Mouse (Mus musculus) hindbrain, embryonic 16.5 days (tissue): ENCODE measurements around the gene Taar3. TPM values are rescaled to one million over a fixed set of nuclear protein-coding genes. Genes with fewer than 3 reads are reported as not detected.
A peak's percentile ranks its signal among the peaks of the same experiment; 100 is the strongest.

Experiments
- ATAC-seq: fragments of 200-750 bp; cut with Nextera tagmentation; 2 replicates; pipeline ENCODE4 v1.8.0; 2017; ENCODE audit warnings: moderate TSS enrichment, moderate library complexity
- H3K27ac ChIP-seq: fragments of 300-500 bp; sonication (generic); 2 replicates; pipeline ENCODE4 v1.5.1; 2014; ENCODE audit warnings: low read depth, mild to moderate bottlenecking, control low read depth, low read length, moderate library complexity
- H3K27me3 ChIP-seq: fragments of 300-500 bp; sonication (generic); replicated peaks from 2 replicates; pipeline ENCODE4 v1.6.1; 2014; ENCODE audit warnings: low read length; ENCODE audit not compliant: control insufficient read depth, insufficient read depth
- H3K36me3 ChIP-seq: fragments of 300-500 bp; sonication (generic); 2 replicates; pipeline ENCODE4 v1.6.1; 2014; ENCODE audit warnings: mild to moderate bottlenecking, low read length, moderate library complexity, mixed read lengths; ENCODE audit not compliant: control insufficient read depth, insufficient read depth
- H3K4me1 ChIP-seq: fragments of 300-500 bp; sonication (generic); 2 replicates; pipeline ENCODE4 v1.6.1; 2014; ENCODE audit warnings: low read depth, low read length; ENCODE audit not compliant: control insufficient read depth, insufficient read depth
- H3K4me2 ChIP-seq: fragments of 300-500 bp; sonication (generic); 2 replicates; pipeline ENCODE4 v1.6.1; 2014; ENCODE audit warnings: mild to moderate bottlenecking, low read length, control low read depth, moderate library complexity
- H3K4me3 ChIP-seq: fragments of 300-500 bp; sonication (generic); 2 replicates; pipeline ENCODE4 v1.5.1; 2014; ENCODE audit warnings: mild to moderate bottlenecking, low read length, control low read depth, moderate library complexity
- H3K9ac ChIP-seq: fragments of 300-500 bp; sonication (generic); 2 replicates; pipeline ENCODE4 v1.6.1; 2014; ENCODE audit warnings: low read depth, mild to moderate bottlenecking, control low read depth, low read length, moderate library complexity
- H3K9me3 ChIP-seq: fragments of 300-500 bp; sonication (generic); 2 replicates; pipeline ENCODE4 v1.6.1; 2014; ENCODE audit warnings: mild to moderate bottlenecking, low read length, moderate library complexity; ENCODE audit not compliant: control insufficient read depth
- WGBS: fragments of 180-500 bp; shearing (Covaris S2); extraction: QIAGEN DNeasy Blood & Tissue Kit; methylation state at CpG from one replicate; pipeline ENCODE4 v1.1.7; 2014; 5-methylcytosine and 5-hydroxymethylcytosine counted together
- polyA plus RNA-seq: library from polyadenylated mRNA; unstranded; fragments of >200 nt; fragmentation: Nextera tagmentation; extraction: Ambion mirVana; gene quantifications from 2 replicates; pipeline ENCODE4 v1.2.1, GENCODE M21; 2015

Gene Taar3
- polyA plus RNA-seq, 1 experiment from 2014 or later: not detected

- no peaks in the 10 kb centered on the region for H3K36me3 ChIP-seq
- H3K27ac ChIP-seq: no peak overlapping the region
- no peak for ATAC-seq
- H3K27me3 ChIP-seq: no peaks in the 10 kb centered on the region
- no peak overlapping the region for H3K4me3 ChIP-seq
- no peak overlapping the region for H3K9ac ChIP-seq
- 83% methylated on average over 6 of the region's 6 CpGs for WGBS
- no peaks in the 10 kb centered on the region for H3K4me1 ChIP-seq
- no peaks in the 10 kb centered on the region for H3K9me3 ChIP-seq
- no peak overlapping the region for H3K4me2 ChIP-seq
Observed at GRCm38 (mm10) chr10:23951714-23952113, 2.4 kb downstream of the Taar3 start.

- H3K36me3 ChIP-seq: no peaks in the 10 kb centered on the region
- 70% methylated on average over 3 of the region's 3 CpGs for WGBS
- H3K4me3 ChIP-seq: no peak overlapping the region
- no peaks in the 10 kb centered on the region for H3K9me3 ChIP-seq
- H3K27me3 ChIP-seq: no peaks in the 10 kb centered on the region
- H3K4me1 ChIP-seq: no peaks in the 10 kb centered on the region
- no peak overlapping the region for H3K27ac ChIP-seq
- ATAC-seq: no peak
- H3K4me2 ChIP-seq: no peak overlapping the region
- no peak overlapping the region for H3K9ac ChIP-seq
Observed at GRCm38 (mm10) chr10:23959071-23959470, 9.7 kb downstream of the Taar3 start.

GRCm38 (mm10) chr10:23960444-23960915, 11.1 kb downstream of the Taar3 start, which contains the start of gene Taar4:
Taar4 (plus strand) TSS chr10:23960494.
- 95% methylated on average over 13 of the region's 13 CpGs for WGBS
- ATAC-seq: no peak

GRCm38 (mm10) chr10:23963444-23963843, 14.1 kb downstream of the Taar3 start:
- H3K4me1 ChIP-seq: no peaks in the 10 kb centered on the region
- no peaks in the 10 kb centered on the region for H3K27me3 ChIP-seq
- no peaks in the 10 kb centered on the region for H3K9me3 ChIP-seq
- H3K27ac ChIP-seq: no peak overlapping the region
- H3K36me3 ChIP-seq: no peaks in the 10 kb centered on the region
- 38% methylated on average over 3 of the region's 3 CpGs for WGBS
- no peak overlapping the region for H3K9ac ChIP-seq
- H3K4me3 ChIP-seq: no peak overlapping the region
- H3K4me2 ChIP-seq: no peak overlapping the region
- no peak for ATAC-seq

More at GRCm38 (mm10) chr10:23960444-23960915, 11.1 kb downstream of the Taar3 start, which contains the start of gene Taar4:
- no peak within 1 kb of the TSS for H3K9ac ChIP-seq
- H3K27ac ChIP-seq: no peak within 1 kb of the TSS
- H3K9me3 ChIP-seq: no peaks in the 10 kb centered on the region
- no peaks in the 10 kb centered on the region for H3K36me3 ChIP-seq
- no peak within 1 kb of the TSS for H3K4me3 ChIP-seq
- H3K4me1 ChIP-seq: no peaks in the 10 kb centered on the region
- no peak within 1 kb of the TSS for H3K4me2 ChIP-seq
- no peaks in the 10 kb centered on the region for H3K27me3 ChIP-seq

GRCm38 (mm10) chr10:23964921-23965610, 15.7 kb downstream of the Taar3 start:
- H3K27me3 ChIP-seq: no peaks in the 10 kb centered on the region
- H3K4me3 ChIP-seq: no peak overlapping the region
- no peak overlapping the region for H3K9ac ChIP-seq
- no peak overlapping the region for H3K4me2 ChIP-seq
- H3K27ac ChIP-seq: no peak overlapping the region
- H3K36me3 ChIP-seq: no peaks in the 10 kb centered on the region
- WGBS: 91% methylated on average over 6 of the region's 6 CpGs
- no peaks in the 10 kb centered on the region for H3K4me1 ChIP-seq
- no peak for ATAC-seq
- no peaks in the 10 kb centered on the region for H3K9me3 ChIP-seq

- Histone ChIP-seq H3K4me2 (no peak within 1 kb of the TSS), H3K9me3 (no peaks in the 10 kb centered on the region), H3K36me3 (no peaks in the 10 kb centered on the region), H3K4me1 (no peaks in the 10 kb centered on the region), H3K9ac (no peak within 1 kb of the TSS), H3K27me3 (no peaks in the 10 kb centered on the region), H3K27ac (no peak within 1 kb of the TSS), H3K4me3 (no peak within 1 kb of the TSS)
- ATAC-seq: no peak
- WGBS: 90% methylated on average over 11 of the region's 11 CpGs
Observed at GRCm38 (mm10) chr10:23970656-23971165, 21.4 kb downstream of the Taar3 start, which contains the start of gene Taar5. Taar5 (plus strand) TSS chr10:23970706.

- H3K27me3 ChIP-seq: no peaks in the 10 kb centered on the region
- ATAC-seq: no peak
- no peaks in the 10 kb centered on the region for H3K9me3 ChIP-seq
- H3K36me3 ChIP-seq: no peaks in the 10 kb centered on the region
- no peak overlapping the region for H3K4me2 ChIP-seq
- 90% methylated on average over 5 of the region's 5 CpGs for WGBS
- H3K4me1 ChIP-seq: no peaks in the 10 kb centered on the region
- H3K4me3 ChIP-seq: no peak overlapping the region
- H3K27ac ChIP-seq: no peak overlapping the region
- no peak overlapping the region for H3K9ac ChIP-seq
Observed at GRCm38 (mm10) chr10:23971256-23971655, 21.9 kb downstream of the Taar3 start.

GRCm38 (mm10) chr10:23977958-23978357, 28.6 kb downstream of the Taar3 start:
- H3K4me2 ChIP-seq: no peak overlapping the region
- no peaks in the 10 kb centered on the region for H3K36me3 ChIP-seq
- no peak for ATAC-seq
- H3K9me3 ChIP-seq: no peaks in the 10 kb centered on the region
- no peak overlapping the region for H3K9ac ChIP-seq
- H3K4me3 ChIP-seq: no peak overlapping the region
- no peaks in the 10 kb centered on the region for H3K27me3 ChIP-seq
- H3K27ac ChIP-seq: no peak overlapping the region
- 43% methylated on average over 4 of the region's 4 CpGs for WGBS
- H3K4me1 ChIP-seq: no peaks in the 10 kb centered on the region

- Histone ChIP-seq H3K36me3 (no peaks in the 10 kb centered on the region), H3K27me3 (no peaks in the 10 kb centered on the region), H3K4me1 (no peaks in the 10 kb centered on the region), H3K9ac (no peak overlapping the region), H3K4me3 (no peak overlapping the region), H3K4me2 (no peak overlapping the region), H3K27ac (no peak overlapping the region), H3K9me3 (no peaks in the 10 kb centered on the region)
- WGBS: 44% methylated on average over 16 of the region's 16 CpGs
- peak; percentile 87 for ATAC-seq
Observed at GRCm38 (mm10) chr10:23978901-23979705, 29.7 kb downstream of the Taar3 start.
